In genomic region chr5:117486092-117486491, GRCm38 (mm10) we compare ENCODE assay signal across 20 mouse cellular contexts.
"Had no signal": no experiment of that assay in that cellular context is flagged by ENCODE, and none has a peak within 500 bp of the region (broad histone marks: within the 10 kb centered on the region; RNA-seq: fewer than 3 reads in every experiment).

No protein-coding gene starts in this region.

- H3K4me3 ChIP-seq: lung, embryonic 15.5 days; midbrain, embryonic 10.5 days; midbrain, embryonic 12.5 days; myocyte; neural tube, embryonic 13.5 days; neural tube, embryonic 15.5 days had no signal

- H3K9ac ChIP-seq: liver, embryonic 14.5 days; lung, embryonic 15.5 days; midbrain, embryonic 12.5 days; neural tube, embryonic 13.5 days; neural tube, embryonic 15.5 days had no signal

- H3K4me1 ChIP-seq: lung, embryonic 15.5 days; neural tube, embryonic 13.5 days; neural tube, embryonic 15.5 days had no signal

- H3K9me3 ChIP-seq: lung, embryonic 15.5 days; midbrain, embryonic 10.5 days; midbrain, embryonic 12.5 days; neural tube, embryonic 13.5 days; neural tube, embryonic 15.5 days had no signal

- H3K4me2 ChIP-seq: lung, embryonic 15.5 days; midbrain, embryonic 12.5 days; neural tube, embryonic 13.5 days; neural tube, embryonic 15.5 days had no signal

- H3K27me3 ChIP-seq: lung, embryonic 15.5 days; midbrain, embryonic 12.5 days; neural tube, embryonic 13.5 days; neural tube, embryonic 15.5 days had no signal

- ATAC-seq: midbrain, embryonic 16.5 days had no signal

- DNase-seq: lung, adult 2 months; lung, postnatal 10 days; lung, postnatal 4 days; midbrain, embryonic 14.5 days; retina, postnatal 1 day; right cerebral cortex, adult 18-20 months; right cerebral cortex, postnatal 25 days; right cerebral cortex, postnatal 4 days; spleen, adult 18-20 months; thymus, adult 18-20 months; thymus, postnatal 14 days; thymus, postnatal 36 days had no signal

- H3K27ac ChIP-seq: liver, embryonic 14.5 days; lung, embryonic 15.5 days; midbrain, embryonic 10.5 days; midbrain, embryonic 12.5 days; neural tube, embryonic 13.5 days; neural tube, embryonic 15.5 days had no signal

- H3K36me3 ChIP-seq: lung, embryonic 15.5 days; midbrain, embryonic 10.5 days; midbrain, embryonic 12.5 days; neural tube, embryonic 13.5 days; neural tube, embryonic 15.5 days had no signal
